Mouse (Mus musculus): Measurements from ENCODE around the gene Otub2.

The Otub2 gene

GRCm38 (mm10) chr12:103388505-103389347 lies at the start of gene Otub2:
Gene Otub2 (plus strand): TSS chr12:103388682.
- peak; percentile 99 for DNase-seq (ENCODE audit: low spot score in 2 of 2)

DNA sequence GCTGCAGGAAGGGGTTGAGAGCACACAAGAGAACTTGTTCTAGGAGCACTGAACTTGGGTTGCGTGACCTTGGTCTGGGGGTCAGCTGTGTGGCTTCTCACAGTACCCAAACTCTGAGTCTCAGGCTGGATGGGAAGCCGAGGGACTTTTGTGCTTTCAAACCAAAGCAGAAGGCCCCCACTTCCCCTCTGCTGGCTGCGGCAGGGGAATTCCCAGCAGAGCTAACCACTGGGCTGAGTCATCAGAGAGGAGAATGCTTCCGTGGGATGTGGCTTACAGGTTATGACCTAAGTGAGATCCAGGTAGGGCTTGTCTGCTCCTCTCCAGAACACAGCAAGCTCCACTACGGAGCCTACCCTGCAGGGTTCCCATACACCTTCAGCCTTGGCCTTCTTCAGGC lies 47.3 kb upstream of the Otub2 start:
- DNase-seq (ENCODE audit: low spot score in 2 of 2), result no peak

GRCm38 (mm10) chr12:103343456-103343855 lies 45.0 kb upstream of the Otub2 start:
- DNase-seq (ENCODE audit: low spot score in 2 of 2), result peak; percentile 56 to 66

DNA sequence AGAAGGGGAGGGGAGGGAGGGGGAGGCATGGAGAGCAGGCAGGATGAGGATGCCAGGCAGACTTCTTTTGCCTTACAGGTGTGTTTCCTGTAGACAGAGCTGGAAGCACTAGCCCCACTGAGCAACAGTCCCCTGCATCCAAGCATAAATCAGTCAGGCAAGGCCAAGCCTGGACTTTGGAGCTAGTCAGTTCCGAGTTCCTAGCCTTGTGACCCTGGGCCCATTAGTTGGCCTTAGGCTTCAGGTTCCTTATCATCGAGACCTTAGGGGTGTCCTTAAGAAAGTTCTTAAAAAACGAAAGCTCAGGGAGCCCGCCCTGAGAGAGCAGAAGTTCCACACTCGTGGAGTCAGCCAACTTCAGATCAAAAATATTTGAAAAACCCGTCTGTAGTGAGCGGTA lies 43.5 kb upstream of the Otub2 start:
- DNase-seq (ENCODE audit: low spot score in 2 of 2), result no peak

GRCm38 (mm10) chr12:103346945-103347344 lies 41.5 kb upstream of the Otub2 start:
- no peak for DNase-seq (ENCODE audit: low spot score in 2 of 2)

GRCm38 (mm10) chr12:103347406-103347805 lies 41.1 kb upstream of the Otub2 start:
- no peak for DNase-seq (ENCODE audit: low spot score in 2 of 2)

DNA sequence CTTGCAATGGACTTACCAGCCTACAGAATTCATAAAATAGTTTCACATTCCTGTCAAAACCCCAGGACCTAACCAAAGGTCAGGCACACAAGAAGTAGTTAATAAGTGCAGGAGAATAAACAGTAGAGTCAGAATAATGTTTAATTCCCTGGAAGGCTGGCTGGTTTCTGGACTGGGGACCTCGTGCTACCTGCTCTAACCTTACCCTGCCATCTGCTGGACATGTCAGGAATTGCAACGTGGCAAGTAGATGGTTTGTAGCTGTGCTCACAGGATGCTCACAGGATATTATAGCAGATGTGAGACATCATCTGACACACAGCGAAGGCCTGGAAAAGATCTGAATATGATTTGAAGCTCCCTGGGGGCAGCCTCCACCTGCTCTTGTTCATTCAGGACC lies 40.0 kb upstream of the Otub2 start:
- peak; percentile 82 to 91 for DNase-seq (ENCODE audit: low spot score in 2 of 2)

- DNase-seq (ENCODE audit: low spot score in 2 of 2), result no peak
These were observed 35.7 kb upstream of the Otub2 start for GRCm38 (mm10) chr12:103352735-103353134.

GRCm38 (mm10) chr12:103353538-103353937 lies 34.9 kb upstream of the Otub2 start:
- DNase-seq (ENCODE audit: low spot score in 2 of 2), result peak; percentile 65 to 80

DNA sequence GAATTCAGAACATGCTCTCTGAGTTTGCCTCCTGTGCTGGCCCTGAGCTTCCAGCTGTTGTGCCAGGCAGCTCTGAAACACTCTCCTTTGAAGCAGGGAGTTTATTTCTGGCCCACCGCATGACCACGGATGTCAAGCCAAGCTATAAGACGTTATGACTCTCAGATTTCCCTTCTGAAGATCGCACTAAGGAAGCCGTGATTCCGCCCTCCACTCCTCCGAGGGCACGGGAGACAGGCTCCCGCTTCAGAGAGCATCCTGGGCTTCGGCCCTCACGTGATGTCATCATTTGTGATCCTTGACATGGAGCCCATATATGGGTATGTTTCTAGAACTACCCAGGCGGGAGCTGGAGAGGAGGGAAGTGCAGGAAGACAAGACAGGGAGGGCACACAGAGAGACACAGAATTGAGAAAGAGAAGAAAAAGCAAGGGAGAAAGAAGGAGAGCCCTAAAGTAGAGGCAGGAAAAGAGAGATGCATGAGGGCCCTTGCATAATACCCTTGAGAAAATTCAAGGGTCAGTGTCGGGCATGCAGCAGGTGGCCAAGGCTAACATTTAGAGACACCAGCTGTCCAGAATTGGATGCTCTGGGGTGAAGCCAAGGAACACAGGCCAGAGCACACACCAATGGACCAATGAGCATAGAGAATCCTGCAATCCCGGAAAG lies 32.6 kb upstream of the Otub2 start, which contains the start of gene Asb2:
TSS of gene Asb2 (minus strand) at position 256 of the 669 bp plus-strand sequence.
- DNase-seq (ENCODE audit: low spot score in 2 of 2), result no peak

DNA sequence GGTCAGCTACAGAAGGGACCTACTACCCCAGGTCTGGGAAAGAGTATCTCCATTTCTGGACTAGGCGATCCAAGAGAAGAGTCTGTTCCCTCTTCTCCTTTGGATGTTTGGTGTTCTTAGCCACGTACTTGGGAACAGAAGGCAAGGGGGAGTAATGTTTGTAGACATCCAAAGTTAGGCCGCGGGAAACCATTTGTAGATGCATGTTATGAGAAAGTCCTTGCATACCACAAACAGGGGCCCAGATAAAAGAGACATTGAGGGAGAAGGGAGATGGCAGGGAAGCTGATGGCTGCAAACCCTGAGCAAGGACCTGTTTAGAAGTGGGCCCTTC lies 32.1 kb upstream of the Otub2 start:
- DNase-seq (ENCODE audit: low spot score in 2 of 2), result no peak

DNA sequence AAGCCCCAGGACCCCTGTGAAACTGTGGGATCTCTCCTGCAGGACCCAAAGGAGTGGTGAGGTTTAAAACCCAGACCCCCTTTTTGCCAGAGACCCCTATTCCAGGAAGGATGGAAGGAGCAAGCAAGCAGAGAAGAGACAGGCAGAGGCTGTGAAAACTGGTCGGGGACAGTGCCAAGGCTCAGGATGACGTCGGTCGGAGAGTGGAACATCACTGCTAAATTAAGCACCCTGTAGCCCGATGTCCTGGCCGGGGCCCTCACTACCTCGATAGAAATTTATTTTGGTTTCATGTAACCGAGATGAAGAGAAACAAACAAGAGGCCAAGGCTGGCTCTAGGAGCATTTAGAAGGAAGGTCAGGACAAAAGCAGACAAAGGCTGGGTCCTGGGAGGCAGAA lies 30.3 kb upstream of the Otub2 start:
- DNase-seq (ENCODE audit: low spot score in 2 of 2), result no peak

DNA sequence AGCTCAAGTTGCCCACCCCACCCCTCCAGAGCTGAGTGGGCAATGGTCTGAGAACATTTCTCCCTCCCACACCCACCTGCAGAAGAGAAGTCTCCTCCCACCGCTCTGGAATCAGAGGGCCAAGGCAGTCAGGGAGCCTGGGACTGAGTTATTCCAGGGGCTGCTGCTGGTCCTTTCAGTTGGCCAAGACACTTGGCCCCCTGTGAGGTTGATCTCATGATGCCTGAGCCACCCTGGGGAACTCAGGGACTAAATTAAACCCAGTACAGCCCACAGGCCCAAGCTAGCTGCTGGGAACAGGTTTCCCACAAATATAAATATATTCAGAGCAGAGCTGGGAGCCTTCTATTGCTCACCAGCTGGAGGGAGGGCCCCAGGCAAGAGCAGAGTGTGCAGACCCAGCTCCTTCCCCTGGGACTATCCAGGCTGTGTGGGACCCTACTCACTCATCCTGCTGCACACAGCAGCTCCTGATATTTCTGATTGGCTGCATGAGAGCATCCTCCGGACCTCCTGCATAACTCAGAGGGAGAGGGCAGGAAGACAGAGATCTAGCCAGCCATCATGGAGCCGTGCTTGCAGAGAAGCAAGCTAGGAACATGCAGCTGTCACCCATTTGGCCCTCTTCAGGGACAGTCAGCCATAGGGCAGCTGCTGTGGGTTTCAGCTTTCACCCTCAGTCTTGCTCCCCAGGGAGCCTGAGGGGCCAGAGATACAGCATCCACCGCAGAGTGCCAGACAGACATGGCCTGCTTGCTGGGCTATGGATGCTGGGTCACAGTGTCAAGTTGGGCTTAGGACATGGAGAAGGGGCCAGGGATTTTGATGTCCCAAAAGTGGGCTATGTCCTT lies 29.3 kb upstream of the Otub2 start:
- no peak for DNase-seq (ENCODE audit: low spot score in 2 of 2)

DNA sequence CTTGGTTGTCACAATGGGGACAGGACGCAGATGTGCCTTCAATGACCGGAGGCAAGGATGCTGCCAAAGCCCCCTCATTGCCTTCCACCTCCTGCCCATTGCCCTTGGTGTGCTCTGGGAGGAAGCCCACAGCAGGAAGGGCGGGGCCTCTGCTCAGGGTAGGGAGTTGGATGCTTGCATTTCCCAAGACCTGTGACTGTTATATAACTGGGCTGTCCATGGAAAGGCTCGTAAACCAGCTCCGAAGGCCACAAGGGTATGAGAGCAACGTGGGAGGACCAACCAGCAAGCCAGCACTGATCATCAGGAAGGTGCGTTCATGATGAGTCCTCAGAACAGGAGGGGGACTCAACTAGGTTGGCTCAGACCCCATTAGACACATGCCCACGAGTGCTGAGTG lies 27.7 kb upstream of the Otub2 start:
- no peak for DNase-seq (ENCODE audit: low spot score in 2 of 2)

GRCm38 (mm10) chr12:103361539-103362307 lies 26.8 kb upstream of the Otub2 start:
- no peak for DNase-seq (ENCODE audit: low spot score in 2 of 2)

DNA sequence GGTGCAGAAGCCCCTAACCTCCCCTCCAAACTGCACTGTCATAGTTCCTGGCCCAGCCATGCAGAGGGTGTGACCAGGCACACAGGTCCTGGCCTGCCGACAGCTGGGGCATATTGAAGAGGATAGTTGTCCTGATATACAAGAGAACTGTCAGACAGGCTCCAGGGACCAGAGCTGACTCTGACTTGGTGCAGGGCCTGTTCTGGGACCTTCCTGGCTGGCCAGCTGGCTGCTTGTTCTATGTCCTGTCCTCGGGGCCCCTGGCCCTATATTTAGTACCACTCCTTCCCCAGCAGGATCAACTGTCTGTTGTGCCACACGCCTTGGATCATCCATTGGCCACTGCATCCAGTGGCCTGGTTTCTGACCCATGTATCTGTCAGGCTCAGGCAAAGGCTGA lies 26.1 kb upstream of the Otub2 start:
- DNase-seq (ENCODE audit: low spot score in 2 of 2), result no peak

GRCm38 (mm10) chr12:103367171-103367570 lies 21.3 kb upstream of the Otub2 start:
- no peak for DNase-seq (ENCODE audit: low spot score in 2 of 2)

GRCm38 (mm10) chr12:103367620-103368325 lies 20.7 kb upstream of the Otub2 start:
- DNase-seq (ENCODE audit: low spot score in 2 of 2), result peak; percentile 82 to 86

DNA sequence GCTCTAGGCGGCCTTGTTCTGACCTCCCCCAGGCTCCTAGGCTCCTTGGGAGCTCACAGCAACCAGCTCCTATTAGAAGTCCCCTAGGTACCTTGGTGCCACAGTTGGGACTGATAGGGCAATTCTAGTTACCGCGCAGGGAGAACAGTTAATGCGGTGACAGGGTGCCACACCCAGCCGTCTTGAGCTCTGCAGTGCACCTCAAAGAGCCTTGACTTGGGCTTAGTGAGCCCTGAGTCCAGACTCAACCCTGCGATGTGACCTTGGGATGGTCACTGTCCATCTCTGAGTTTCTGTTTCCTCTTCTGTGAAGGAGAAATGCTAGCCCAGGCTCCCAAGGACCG lies 20.2 kb upstream of the Otub2 start:
- no peak for DNase-seq (ENCODE audit: low spot score in 2 of 2)

DNA sequence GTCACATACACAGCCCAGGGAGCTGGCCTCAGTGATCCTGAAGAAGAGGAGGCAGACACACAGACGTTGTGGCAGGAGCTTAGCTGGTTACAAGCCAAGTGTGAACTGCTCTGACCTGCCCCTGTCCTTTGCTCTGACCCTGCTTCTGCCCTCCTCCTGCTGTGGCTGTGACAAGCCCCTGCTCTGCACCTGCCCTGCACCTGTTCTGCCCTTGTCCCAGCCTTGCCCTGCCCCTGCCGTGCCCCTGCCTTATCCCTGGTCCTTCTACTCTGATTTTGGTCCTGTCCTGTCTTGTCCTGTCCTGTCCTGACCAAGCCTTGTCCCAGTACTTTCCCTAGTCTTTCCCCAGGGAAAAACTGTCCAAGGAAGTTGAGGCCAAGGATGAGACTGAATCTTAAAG lies 19.7 kb upstream of the Otub2 start:
- DNase-seq (ENCODE audit: low spot score in 2 of 2), result no peak

DNA sequence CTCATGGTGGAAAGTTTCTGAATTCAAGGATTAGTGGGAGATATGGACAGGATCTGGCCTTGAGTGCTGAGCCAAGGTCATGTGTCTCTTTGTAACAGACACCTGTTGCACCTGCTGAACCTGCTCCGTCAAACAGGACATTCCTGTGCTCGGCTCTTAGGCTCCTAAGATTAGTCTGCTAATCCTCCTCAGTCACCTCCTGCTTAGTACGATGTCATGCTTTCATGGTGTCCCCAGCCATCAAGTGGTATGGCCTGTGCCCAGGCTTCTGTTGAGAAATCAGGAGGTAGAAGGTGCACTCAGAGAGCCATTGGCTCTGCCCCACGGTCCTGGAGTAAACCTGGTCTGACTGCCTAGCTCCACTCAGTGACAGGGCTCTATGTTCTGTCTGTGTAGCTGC lies 17.6 kb upstream of the Otub2 start:
- no peak for DNase-seq (ENCODE audit: low spot score in 2 of 2)
